Mouse (Mus musculus) cerebellum, postnatal 14 days (tissue): Measurements from ENCODE around the gene Ssmem1.
A peak's percentile ranks its signal among the peaks of the same experiment; 100 is the strongest.

ENCODE experiments used
- DNase-seq, 2 experiments: peaks; one replicate each; pipeline ENCODE4 v3.0.0; 2021; ENCODE audit warnings: mixed read lengths in 2 of 2

Ssmem1 gene

DNA sequence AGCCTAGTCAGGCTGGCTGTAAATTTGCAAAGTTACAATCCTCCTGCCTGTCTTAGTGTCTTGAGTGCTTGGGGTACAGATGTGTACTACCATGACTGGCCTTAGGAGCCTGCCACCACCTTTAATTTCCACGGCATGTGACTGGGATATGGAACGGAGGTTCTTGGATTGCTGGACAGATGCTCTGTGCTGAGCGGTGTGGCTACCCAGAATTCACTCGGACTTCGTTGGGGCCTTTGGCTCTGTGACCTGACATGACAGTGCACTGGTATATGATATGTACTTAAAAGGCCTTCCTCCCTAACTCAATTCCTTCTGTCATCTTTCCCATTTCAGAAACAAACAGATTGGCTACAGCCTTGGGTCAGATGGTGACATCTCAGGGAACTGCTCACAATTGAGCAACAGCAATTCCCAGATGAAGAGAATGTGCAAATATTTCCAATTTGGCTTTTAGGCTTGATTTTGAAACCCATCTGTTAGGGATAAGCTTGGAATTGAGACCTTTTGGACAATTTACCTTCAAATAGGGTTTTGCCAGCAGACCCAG lies 45.0 kb downstream of the Ssmem1 start:
- DNase-seq, result peak in 1 of 2 experiments; percentile 39

DNA sequence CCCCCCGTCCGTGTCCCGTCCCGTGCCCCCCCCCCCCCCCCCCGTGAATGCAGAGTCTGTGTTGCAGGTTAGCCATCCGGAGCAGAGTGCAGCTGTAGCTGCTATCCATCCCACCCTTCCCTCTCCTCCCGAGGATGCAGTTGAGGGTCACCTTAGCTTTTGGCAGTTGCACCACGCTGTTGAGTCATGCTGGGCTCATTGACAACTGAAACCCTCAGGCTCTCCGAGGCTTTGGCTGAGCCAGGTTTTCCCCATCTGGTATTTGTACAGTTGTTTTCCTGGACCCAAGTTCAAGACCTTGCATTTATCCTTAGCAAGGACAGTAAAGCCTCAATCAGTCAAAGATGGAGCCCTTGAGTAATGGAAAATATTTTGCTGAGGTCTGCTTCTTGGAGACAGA lies 46.4 kb downstream of the Ssmem1 start:
- no peak for DNase-seq

DNA sequence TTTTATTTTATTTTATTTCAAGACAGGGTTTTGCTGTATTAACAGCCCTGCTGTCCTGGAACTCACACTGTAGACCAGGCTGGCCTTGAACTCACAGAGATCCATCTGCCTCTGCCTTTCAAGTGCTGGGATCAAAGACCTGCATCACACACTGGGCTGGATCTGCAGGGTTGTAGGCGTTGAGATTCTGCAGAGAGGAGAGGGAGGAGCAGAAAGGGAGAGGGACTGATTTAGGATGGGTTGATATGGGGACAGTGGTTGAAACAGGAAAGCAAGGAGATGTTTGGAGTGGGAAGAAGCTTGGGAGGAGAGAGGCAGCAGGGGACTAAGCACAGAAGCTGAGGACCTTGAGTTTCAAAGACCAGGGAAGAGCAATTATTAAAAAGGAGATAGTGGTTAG lies 50.1 kb downstream of the Ssmem1 start:
- no peak for DNase-seq

DNA sequence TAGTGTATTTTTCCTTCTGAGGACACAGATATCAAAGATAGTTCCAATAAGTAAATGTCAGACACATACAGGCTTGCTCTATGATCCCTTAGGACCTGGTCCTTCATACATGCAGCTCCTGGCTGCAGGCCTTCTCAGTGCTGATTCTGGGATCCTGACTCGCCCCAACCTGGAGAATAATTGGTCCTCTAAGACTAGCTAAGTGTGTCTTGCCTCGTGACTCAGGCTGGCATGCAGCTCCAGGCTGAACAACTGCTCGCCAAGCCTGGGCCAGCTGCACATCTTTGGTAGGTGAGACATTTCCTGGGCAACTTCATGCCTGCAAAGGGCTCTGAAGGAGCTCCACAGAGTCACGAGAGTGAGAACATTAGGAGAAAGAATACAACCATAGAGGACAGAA lies 52.5 kb downstream of the Ssmem1 start:
- DNase-seq, result no peak

DNA sequence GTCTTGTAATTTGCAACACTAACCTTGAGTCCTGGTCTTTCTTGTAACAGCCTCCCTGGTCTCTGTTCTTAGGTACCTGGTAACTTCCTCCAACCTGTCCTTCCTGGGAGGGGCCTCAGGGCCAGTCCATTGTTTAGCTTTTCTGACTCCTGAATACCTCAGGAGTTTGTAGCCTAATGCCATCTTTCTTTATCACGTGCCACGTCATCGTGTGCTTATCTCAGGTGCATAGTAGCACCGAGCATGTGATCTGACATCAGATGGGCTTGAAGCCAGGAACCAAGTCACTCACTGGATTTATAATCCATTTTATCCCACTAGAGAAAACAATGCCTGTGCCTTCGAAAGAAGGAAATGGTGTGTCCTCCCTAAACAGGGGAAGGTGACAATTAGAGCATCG lies 53.9 kb downstream of the Ssmem1 start:
- no peak for DNase-seq

DNA sequence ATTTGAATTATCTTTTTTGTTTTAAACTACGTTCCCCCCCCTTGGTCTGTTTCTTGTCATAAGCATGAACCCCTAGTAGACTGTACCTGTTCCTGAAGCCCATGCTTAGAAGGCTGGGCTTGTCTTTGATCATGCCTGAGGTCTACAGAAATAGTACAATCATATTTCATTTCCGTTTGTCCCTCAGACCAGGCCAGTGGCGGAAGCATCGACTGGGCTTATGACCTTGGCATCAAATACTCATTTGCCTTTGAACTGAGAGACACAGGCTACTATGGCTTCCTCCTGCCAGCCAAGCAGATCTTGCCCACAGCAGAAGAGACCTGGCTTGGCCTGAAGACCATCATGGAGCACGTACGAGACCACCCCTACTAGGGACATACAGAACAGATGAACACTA lies 54.4 kb downstream of the Ssmem1 start:
- DNase-seq, result no peak

DNA sequence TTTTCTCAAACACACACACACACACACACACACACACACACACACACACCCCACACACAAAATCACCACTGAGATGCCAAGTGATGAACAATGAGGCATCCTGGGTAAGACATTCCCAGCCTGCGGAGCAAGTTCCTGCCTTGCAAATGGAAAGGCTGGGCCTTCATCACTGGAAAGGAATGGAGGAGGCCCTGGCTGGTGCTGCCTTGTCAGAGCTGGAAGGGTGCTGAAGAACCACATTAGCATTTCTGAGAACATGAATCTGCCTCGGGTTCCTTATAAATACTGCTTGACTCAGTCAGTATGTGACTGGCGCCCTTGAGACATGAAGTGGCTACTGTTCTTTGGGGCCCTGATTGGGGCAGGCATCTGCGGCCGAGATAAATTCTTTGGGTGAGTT lies 58.4 kb downstream of the Ssmem1 start, which contains the start of gene Cpa4:
TSS of gene Cpa4 (plus strand) at position 301 of the 400 bp plus-strand sequence.
- DNase-seq, result no peak

DNA sequence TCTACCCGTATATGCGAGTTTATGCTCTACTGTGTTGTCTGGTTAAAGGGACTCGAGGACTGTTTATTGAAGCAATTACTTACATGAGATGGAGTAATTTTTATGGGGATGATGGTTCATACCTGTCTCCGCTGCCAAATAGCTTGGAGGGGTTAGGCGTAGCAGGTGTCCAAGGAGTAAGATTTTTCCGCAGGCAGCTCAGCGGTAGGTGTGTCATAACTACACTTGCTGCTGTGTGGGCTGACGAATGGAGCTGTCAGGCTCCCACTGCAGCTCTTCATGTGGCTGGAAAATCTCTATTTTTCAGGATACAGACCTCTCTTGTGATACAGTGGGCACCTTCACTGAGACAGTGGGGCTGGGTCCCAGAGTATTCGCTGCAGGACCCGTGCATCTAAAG lies 59.7 kb downstream of the Ssmem1 start:
- DNase-seq, result no peak
